Comparison of ENCODE assay signal across 12 mouse cellular contexts in the genomic region with DNA sequence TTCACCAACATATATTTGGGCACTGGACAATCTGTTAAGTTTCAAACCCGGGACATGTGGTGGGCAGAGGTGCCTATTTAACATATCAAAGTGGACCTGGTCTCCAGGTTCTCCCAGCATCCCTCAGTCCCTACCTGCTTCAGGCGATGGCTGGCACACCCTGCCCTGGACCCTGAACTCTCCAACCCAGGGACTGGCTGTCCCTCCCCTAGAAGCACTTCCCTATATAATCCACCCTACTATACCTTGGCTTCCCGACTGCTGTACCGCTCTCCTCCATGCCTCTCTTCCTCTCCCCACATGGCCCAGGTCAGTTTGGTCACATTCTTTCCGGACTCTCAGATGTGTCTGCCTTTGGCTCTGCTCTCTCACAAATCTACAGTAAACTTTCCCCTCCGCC.
"Had no signal": no experiment of that assay in that cellular context is flagged by ENCODE, and none has a peak within 500 bp of the region (broad histone marks: within the 10 kb centered on the region; RNA-seq: fewer than 3 reads in every experiment).

No protein-coding gene starts in this region.

- ATAC-seq: liver, postnatal 0 days; midbrain, embryonic 13.5 days had no signal

- H3K4me1 ChIP-seq: limb, embryonic 12.5 days; liver, embryonic 13.5 days; neural tube, embryonic 15.5 days had no signal

- H3K27me3 ChIP-seq: limb, embryonic 12.5 days; liver, embryonic 13.5 days; lung, embryonic 15.5 days; midbrain, embryonic 13.5 days; neural tube, embryonic 15.5 days had no signal

- H3K9me3 ChIP-seq: liver, embryonic 13.5 days; lung, embryonic 15.5 days; midbrain, embryonic 13.5 days; neural tube, embryonic 15.5 days had no signal

- H3K9ac ChIP-seq: limb, embryonic 12.5 days; liver, embryonic 13.5 days; liver, postnatal 0 days; lung, embryonic 15.5 days; midbrain, embryonic 13.5 days; neural tube, embryonic 15.5 days had no signal

- H3K4me2 ChIP-seq: limb, embryonic 12.5 days; liver, embryonic 13.5 days; lung, embryonic 15.5 days; midbrain, embryonic 13.5 days; neural tube, embryonic 15.5 days had no signal

- H3K36me3 ChIP-seq: limb, embryonic 12.5 days; liver, embryonic 13.5 days; lung, embryonic 15.5 days; neural tube, embryonic 15.5 days had no signal

- DNase-seq: kidney, adult 2 months; kidney, postnatal 25 days; liver; liver, embryonic 13.5 days; liver, postnatal 0 days; lung, postnatal 14 days had no signal

- H3K27ac ChIP-seq: limb, embryonic 12.5 days; liver, embryonic 13.5 days; macrophage; midbrain, embryonic 13.5 days; neural tube, embryonic 15.5 days had no signal

- H3K4me3 ChIP-seq: limb, embryonic 12.5 days; liver, embryonic 13.5 days; lung, embryonic 15.5 days; midbrain, embryonic 13.5 days; myocyte; neural tube, embryonic 15.5 days had no signal
